Mouse (Mus musculus) heart, postnatal 10 days (tissue): Measurements from ENCODE around the gene Neu1. TPM values are rescaled to one million over a fixed set of nuclear protein-coding genes. Genes with fewer than 3 reads are reported as not detected.

ENCODE experiments used
- DNase-seq, 2 experiments: peaks; one replicate each; pipeline ENCODE4 v3.0.0; 2021
- intact Hi-C: fragments of 180-260 bp; cut with DNase I; formaldehyde crosslinking; loops from one replicate; pipeline ENCODE4 v1.15.1; 2025
- total RNA-seq, 2 experiments: library from RNA; stranded (reverse); gene quantifications; 2 replicates each; pipeline ENCODE4 v1.2.3; 2021

Neu1 gene
- 10 to 100 TPM; 12.2 to 12.6 TPM for total RNA-seq

DNA sequence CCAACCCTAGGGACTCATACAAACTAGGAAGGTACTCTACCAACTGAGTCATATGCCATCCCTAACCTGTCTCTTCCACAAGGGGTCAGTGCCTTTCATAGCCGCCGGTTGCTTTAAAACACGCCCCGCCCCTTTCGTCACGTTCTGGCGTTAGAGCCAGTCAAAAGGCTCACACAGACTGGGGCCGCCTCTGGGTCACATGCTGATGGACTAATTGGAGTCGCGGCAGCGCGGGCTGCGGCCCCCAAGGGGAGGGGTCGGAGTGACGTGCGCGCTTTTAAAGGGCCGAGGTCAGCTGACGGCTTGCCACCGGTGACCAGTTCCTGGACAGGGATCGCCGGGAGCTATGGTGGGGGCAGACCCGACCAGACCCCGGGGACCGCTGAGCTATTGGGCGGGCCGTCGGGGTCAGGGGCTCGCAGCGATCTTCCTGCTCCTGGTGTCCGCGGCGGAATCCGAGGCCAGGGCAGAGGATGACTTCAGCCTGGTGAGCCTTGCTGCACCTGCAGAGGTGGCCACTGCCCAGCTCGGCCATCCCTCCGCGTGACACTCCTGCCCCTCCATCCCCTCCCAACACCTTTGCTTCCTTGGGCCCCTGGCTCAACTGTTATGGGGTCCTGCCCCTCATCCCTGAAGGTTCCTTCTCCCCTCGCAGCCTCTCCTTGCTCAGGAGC, at the start of gene Neu1:
Gene Neu1, plus strand, starts transcription at position 193 of the 674 bp plus-strand sequence.
- intact Hi-C loops, result loop anchor here (2.0 to 5.0 kb wide), 2 partner anchors 16 to 289 kb away; partner anchors contain the start of gene Fkbpl
- DNase-seq, result peak; percentile 99

DNA sequence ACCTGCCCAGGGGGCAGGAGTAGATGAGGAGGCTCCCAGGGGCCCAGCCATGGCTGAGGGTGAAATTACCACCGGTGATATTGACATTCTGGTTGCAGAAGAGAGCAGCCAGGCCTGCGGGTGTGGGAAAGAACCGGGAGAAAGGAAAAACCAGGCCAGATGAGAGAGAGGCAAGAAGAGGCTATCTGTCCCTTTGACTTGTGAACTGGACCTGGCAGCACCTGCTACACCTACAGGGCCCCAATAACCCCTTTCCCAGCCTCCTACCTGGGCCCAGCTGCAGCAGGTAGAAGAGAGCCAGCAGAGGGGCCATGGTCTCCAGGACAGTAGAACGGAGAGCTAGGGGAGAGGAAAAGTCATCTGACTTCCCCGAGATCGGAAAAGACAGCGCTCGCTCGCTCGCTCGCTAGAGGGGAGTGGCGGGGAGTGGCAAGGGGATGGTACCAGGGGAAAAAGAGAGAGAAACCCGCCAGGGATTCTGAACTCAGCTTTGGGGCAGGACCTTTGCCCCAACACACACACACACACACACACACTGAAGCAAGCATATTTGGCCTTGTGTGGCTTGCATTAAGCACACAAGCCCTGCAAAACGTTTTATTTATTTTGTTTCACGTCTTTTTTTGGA, 49.3 kb upstream of the Neu1 start, which contains the start of gene Gm20547:
Gene Gm20547, minus strand, starts transcription at position 360 of the 628 bp plus-strand sequence.
- intact Hi-C loops, result no loop called here
- DNase-seq, result no peak

DNA sequence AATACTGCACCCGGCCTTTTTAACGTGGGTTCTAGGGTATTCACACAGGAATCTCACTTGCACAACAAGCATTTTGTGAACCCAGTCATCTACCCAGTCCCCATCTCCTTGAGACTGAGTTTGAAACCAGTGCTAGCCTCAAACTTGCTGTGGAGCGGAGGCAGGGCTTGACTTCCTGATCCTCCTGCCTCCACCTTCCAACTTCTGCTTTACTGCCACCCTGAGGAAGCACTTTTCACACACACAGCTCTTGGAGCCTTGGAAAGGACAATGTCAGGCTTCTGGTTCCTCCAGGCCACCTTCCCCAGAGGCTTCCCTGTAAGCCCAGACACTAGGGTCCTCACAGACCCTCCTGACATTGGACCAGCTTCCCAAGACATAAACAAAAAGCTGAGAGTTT, 47.7 kb upstream of the Neu1 start:
- no peak for DNase-seq
- intact Hi-C loops, result no loop called here

DNA sequence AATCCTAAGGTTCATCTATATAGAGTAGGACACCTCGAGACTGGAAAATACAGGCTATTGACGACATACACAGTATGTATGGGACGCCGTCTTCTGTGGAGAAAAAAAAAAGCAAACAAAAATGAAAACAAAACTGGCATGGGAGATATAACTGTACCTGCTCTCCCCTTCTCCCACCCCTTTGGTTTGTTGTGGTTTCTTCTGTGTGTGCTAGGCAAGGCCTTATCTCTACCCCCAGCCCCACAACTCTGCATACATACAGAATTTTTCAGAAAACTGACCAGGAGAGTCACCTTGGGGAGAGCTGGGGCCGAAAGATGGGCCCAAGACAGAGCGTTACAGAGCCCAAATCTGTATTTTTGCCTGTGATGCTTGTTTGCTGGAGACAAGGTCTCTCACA, 46.3 kb upstream of the Neu1 start:
- intact Hi-C loops, result no loop called here
- no peak for DNase-seq

DNA sequence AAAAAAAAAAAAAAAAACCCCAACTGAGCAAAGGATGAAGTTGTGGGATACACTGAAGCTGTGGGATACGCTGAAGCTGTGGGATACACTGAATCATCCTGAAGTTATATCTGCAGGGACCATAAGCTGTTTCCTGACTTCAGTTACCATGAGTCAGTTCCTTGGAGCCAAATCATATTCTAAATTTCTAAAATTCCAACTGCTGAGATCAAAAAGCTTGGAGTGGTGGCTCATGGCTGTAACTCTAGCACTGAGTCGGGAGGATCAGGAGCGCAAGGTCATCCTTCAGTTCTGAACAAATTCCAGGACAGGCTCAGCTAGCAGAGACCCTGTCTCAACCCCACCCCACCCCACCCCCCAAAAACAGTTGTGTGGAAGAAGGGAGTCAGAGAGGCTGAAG, 45.4 kb upstream of the Neu1 start:
- intact Hi-C loops, result no loop called here
- no peak for DNase-seq

DNA sequence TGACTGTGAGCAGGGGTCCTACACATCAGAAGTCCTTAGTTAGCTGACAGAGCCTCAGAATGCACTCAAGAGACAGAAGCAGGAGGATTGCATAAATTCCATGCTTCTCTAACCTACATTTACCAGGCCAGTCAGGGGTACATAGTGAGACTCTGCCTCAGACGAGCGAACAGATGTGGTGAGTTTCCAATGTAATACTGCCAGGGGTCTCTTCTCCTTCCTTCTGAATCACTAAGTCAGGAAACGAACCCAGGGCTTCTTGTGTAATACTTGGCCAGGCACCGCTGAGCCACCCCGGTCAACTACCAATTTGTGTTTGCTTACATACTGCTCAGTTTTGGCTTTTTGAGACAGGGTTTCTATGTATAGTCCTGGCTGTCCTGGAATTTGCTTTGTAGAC, 43.1 kb upstream of the Neu1 start:
- no peak for DNase-seq
- intact Hi-C loops, result no loop called here

DNA sequence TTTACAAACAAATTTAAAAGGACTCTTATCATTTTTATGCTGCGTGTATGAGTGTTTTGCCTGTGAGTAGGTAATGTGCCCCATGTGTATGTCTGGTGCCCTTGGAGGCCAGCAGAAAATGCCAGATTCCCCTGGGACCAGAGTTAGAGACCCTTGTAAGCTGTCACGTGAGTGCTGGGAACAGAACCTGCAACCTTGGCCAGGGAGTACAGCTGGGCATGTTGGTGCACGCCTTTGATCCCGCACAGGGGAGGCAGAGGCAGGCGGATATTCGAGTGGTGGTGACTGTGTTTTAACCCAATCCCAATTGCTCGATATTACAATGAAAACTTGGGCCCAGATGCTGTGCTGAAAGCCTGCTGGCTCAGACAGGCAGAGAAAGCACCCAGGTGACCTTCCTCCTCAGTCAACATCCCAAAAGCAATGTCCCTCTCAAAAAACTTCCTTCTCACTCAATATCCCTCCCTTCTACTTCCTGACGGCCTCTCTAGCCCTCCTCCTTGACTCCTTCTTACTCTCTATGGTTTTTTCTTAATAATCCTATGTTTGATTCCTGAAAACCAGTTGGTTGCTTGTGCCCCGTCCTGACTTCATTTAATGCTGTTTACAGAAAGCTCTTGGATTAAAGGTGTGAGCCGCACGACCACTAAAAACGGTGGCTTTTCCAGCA, 40.8 kb upstream of the Neu1 start:
- no peak for DNase-seq
- intact Hi-C loops, result no loop called here

DNA sequence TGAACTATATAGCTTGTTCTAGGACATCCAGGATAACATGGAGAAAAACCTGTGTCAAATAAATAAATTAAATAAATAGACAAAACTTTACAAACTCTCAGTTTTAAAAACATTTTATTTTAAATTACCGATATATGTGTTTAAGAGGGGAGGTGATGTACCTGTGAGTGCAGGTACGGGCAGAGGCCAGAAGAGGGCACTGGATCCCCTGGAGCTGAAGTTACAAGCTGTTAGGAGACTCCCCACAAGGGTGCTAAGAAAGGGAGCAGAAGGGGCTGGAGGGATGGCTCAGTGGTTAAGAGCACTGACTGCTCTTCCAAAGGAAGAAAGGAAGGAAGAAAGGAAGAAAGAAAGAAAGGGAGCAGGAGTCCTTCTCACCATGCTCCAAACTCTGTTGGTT, 39.7 kb upstream of the Neu1 start:
- no peak for DNase-seq

DNA sequence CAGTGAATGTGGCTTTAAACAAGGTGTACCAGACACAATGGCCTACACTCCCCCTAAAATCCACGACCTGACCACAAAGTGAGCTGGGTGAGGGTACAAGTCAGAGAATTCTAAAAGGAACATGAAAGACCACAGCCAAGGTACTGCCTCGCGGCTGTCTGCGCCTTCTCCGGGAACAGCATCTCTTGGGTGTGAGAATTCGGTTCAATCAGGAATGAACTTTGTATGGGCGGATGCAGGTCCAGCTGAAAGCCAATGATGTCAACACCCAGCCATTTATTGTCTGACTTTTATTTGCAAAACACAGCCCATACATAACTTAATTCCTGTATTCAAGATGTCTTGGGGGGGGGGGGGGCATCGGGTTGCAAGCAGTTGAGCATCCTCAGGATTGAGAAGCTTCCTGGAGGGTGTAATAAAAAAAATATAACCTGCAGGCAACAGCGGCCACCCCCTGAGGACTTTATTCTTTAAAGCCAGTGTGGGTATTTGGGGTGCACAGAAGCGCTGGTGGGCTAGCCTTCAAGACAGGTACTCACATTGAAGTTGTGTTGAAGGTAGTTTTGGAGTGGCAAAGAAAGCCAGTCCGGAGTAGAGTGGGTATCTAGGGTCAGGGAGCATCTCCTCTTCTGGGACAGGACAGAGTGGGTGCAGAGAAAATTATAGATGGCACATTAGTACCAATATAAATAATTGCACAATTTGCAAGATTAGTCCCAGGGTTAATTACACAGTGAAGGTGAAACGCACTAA, 37.8 kb upstream of the Neu1 start:
- DNase-seq, result no peak
- intact Hi-C loops, result loop anchor here (2.0 kb wide), 1 partner anchor 36 kb away; no protein-coding TSS in a partner anchor

More for the DNA sequence above, 39.7 kb upstream of the Neu1 start:
- intact Hi-C loops, result no loop called here

DNA sequence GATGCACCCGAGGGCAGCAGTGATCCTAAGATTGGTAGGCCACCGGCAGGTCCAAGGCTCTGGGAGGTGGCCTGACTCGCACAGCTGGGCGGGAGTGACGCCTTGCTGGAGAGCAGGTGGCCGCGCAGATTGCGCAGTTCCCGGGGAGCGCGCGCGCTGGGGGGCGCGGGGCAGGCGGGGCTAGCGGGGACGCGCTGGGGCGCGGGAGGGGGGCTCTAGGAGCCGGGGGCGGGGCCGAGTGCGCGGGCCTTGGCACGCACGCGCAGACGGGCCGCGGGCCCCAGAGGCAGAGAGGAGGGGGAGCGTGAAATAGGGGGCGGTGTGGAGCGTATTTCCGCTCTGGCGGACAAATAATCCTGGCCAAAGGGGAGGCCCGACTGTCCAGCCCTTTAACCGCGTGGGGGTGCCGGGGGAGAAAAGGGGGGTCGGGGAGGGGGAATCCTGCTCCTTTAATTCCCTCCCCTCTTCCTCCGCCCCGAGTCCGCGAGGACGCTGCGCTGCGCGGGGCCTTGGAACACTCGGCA, 36.9 kb upstream of the Neu1 start:
- peak; percentile 94 to 96 for DNase-seq
- intact Hi-C loops, result no loop called here

DNA sequence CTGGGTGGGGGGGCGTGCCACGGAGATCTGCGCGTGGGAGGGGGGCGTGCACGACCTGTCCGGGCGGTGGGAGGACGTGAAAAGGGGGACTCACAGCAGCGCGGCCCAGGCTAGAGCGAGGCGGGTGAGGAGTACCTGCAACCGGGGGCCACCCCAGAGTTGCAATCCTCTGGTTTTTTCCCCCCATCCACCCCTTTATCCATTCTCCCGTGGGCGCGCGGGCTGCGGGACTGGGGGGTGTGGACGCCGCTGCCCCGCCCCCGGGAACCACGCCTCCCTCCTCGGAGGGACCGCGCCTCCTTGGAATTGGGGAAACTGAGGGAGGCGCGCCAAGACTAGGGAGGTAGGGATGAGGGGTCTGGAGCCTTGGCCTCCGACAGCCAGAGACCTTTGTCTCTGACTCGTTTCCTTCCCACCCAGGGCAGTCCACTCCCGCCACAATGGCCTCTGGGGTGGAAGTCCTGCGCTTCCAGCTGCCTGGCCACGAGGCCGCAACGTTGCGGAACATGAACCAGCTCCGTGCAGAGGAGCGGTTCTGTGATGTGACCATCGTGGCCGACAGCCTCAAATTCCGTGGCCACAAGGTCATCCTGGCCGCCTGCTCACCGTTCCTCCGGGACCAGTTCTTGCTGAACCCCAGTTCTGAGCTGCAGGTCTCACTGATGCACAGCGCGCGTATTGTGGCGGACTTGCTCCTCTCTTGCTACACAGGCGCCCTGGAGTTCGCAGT, 36.1 kb upstream of the Neu1 start:
- intact Hi-C loops, result no loop called here
- DNase-seq, result peak; percentile 59 to 65

DNA sequence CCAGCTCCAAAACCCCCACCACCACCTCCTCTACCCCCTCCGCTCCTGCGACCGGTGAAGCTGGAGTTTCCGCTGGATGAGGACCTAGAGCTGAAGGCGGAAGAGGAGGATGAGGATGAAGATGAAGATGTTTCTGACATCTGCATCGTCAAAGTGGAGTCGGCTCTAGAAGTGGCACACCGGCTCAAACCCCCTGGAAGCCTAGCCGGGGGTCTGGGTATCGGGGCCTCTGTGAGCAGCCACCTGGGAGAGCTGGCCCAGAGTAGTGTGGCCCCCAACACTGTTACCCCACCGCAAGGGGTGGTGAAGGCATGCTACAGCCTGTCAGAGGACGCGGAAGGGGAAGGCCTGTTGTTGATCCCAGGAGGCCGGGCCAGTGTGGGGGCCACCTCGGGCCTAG, 35.3 kb upstream of the Neu1 start:
- intact Hi-C loops, result no loop called here
- DNase-seq, result no peak

DNA sequence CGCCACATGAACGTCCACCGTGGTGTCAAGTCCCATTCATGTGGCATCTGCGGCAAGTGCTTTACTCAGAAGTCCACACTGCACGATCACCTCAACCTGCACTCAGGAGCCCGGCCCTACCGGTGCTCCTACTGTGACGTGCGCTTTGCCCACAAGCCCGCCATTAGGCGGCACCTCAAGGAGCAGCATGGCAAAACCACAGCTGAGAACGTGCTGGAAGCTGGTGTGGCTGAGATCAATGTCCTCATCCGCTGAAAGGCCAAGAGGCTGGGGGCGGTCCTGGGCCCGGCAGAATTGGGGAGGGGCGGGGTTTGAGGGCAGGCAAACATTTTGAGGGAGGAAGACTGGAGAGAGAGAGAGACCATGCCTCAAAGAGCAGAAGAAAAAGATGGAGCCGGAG, 34.7 kb upstream of the Neu1 start:
- intact Hi-C loops, result no loop called here
- no peak for DNase-seq

DNA sequence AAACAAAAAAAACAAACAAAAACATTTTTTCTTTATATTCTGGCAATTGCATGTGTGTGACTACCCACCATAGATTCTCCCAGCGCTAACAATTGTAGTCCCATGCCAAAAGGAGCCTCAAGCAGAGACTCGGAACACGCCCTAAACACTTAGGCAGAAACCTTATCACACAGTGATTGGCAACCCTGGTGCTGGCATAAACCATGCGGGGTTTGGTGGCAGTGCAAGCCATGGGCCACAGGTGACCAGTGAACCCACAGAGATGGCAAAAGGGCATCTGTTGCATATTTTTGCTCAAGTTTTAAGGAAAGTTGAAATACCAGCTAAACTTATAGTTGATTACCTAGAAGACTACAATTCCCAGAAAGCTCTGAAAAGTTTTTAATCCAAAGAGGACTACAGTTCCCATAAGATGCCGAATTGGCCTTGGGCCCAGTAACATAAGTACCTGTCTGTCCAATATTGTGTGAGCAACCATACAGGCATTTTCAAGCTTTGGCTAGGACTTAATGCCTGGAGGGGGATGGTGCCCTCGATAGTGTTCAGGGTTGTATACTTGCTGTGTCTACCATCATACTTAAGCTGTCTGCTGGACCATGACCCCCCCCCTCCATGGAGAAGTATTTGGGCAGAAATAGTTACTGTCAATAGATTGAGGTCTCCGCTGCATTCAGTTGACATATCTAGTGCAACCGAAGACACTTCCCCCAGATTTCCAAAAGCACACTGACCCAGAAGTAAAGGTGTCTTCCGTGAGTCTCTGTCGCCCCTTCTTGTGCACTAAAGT, 33.5 kb upstream of the Neu1 start:
- peak; percentile 45 to 58 for DNase-seq

DNA sequence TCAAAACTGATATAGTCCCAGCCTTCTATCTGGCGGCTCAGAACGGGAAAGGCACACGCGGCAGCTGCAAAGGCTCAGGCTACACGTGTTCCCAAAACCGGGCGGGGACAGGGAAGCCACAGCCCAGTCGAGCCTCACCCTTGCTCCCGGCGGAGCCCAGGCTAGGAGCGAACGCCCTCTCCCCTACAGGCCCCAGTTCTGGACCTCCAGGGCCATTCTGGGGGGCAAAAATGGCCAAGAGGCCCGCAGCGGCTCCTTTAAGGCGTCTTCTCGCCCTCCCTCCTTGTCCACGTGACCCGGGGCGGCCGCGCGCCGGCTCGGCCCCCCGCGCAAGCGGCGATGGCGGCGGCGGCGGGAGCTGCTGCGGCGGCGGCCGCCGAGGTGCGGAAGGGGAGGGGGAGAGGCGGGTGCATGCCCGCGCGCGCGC, 32.9 kb upstream of the Neu1 start, which contains the start of the genes C2 and Ehmt2:
Gene C2, minus strand, starts transcription at position 106 of the 427 bp plus-strand sequence.
Gene Ehmt2, plus strand, starts transcription at position 310 of the 427 bp plus-strand sequence.
- intact Hi-C loops, result no loop called here

More for the DNA sequence above, 33.5 kb upstream of the Neu1 start:
- intact Hi-C loops, result no loop called here

DNA sequence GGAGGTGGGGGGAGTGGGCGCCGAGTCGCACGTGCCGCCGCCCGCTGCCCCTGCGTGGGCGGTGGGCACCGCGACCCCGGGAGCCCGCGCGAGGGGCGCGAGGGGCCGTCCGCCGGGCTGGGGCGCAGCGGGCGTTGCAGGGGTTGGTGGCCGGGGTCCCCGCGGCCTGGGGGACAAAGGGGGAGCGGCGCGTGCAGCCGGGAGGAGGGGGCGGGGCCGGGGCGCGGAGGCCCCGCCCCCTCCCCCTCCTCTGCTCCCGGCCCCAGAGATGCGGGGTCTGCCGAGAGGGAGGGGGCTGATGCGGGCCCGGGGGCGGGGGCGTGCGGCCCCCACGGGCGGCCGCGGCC, 32.4 kb upstream of the Neu1 start:
- intact Hi-C loops, result no loop called here
- peak in 1 of 2 experiments; percentile 24 for DNase-seq

More for the DNA sequence above, 32.9 kb upstream of the Neu1 start, which contains the start of the genes C2 and Ehmt2:
- DNase-seq, result peak; percentile 85

DNA sequence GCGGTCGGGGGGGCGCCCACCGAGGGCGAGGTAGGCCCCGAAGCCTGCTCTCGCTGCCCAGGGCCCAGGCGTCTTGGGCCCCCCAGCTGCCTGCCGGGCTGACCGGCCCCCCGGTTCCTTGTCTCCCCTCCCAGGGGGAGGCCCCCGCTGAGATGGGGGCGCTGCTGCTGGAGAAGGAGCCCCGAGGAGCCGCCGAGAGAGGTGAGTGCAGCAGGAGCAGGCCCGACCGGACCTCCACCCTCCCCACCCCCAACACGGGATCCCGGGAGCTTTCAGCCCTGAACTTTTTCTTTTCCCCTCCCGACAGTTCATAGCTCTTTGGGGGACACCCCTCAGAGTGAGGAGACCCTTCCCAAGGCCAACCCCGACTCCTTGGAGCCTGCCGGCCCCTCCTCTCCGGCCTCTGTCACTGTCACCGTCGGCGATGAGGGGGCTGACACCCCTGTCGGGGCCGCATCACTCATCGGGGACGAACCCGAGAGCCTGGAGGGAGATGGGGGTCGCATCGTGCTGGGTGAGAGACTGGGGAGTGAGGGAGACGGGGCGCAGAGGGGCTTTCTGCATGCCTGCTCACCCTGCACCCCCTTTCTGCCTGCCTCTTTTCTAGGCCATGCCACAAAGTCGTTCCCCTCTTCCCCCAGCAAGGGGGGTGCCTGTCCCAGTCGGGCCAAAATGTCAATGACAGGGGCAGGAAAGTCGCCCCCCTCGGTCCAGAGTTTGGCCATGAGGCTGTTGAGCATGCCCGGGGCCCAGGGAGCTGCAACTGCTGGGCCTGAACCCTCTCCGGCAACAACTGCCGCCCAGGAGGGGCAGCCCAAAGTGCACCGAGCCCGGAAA, 31.8 kb upstream of the Neu1 start:
- DNase-seq, result peak; percentile 62 to 72
- intact Hi-C loops, result no loop called here

DNA sequence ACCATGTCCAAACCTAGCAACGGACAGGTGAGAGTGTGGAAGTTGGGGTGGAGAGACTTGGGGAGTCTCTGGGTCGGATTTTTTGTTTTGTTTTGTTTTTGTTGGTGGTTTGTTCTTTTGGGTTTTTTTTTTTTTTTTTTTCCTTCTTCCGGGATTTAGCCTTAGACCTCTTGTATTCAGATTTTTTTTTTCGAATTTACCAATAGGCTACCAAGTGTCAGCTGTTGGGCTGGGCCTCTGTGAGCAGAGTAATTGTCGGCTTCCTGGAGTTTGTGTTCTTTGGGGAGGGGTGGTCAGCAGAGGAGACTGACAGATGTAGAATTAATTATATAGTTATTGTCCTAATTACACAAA, 31.2 kb upstream of the Neu1 start:
- intact Hi-C loops, result no loop called here
- peak in 1 of 2 experiments; percentile 41 for DNase-seq
